Mouse (Mus musculus) CD4-positive helper T cell, adult 2 months (primary cell): ENCODE measurements around the gene Lrrfip2.

Experiments
- DNase-seq: peaks from one replicate; pipeline ENCODE4 v3.0.0-alpha.2; 2012; ENCODE audit warnings: low read depth, missing footprints, low spot score

The Lrrfip2 gene

GRCm38 (mm10) chr9:111220551-111221080 is 103.2 kb downstream of the Lrrfip2 start:
- no peak for DNase-seq

DNA sequence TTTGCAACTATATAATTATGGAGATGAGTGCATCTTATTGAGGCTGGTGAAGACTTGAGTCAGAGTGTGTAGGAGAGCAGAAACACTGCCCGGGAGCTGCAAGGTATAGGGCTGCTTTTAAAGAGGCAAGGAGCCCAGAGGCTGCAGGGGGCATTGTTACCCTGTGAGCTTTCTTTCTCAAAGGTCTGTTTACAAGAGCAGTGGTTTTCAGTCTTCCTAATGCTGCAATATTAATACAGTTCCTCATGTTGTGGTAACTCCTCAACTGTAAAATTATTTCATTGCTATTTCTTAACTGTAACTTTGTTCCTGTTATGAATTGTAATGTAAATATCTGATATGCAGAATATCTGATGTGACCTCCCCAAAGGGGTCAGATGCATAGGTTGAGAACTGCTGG is 104.2 kb downstream of the Lrrfip2 start:
- DNase-seq: no peak

- no peak for DNase-seq
Measured at GRCm38 (mm10) chr9:111223406-111223805, 106.0 kb downstream of the Lrrfip2 start.

DNA sequence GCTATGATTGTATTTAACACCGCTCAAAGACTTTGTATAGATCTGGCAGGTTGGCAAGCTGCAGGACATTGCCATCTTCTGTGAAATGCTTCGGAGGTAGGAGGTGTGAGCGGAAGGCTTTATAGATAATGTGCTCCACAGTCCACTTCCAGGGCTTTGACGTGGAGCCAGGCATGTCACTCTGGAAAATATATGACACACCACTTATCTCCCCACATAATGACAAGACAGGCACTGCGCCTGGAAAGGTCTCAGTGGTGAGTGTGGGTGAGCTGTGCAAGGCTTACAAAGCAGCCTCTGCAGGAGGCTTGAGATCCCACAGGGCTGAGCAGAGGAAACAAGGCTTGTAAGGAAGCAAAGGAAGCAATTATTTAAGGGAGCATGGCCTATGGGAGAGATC is 111.1 kb downstream of the Lrrfip2 start:
- no peak for DNase-seq

GRCm38 (mm10) chr9:111234701-111235100 is 117.3 kb downstream of the Lrrfip2 start:
- no peak for DNase-seq

GRCm38 (mm10) chr9:111237726-111238125 is 120.3 kb downstream of the Lrrfip2 start:
- DNase-seq: no peak

DNA sequence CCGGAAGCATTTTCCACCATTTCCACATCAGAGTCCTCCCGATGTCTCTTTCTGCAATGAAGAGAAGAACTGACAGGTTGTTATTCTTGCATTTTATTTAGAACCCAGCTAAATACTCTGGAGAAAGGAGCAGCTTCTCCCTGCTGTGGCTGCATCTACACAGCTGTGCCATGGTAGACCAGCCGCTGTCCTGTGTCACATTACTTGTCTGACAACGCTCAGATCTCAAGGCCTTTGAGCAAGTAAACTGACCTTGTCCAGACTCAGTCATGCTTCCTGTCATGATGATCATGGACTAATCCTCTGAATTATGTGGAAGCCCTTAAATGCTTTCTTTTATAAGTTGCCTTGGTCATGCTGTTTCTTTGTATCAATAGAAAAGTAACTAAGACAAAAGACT is 122.4 kb downstream of the Lrrfip2 start:
- no peak for DNase-seq

GRCm38 (mm10) chr9:111243384-111243783 is 126.0 kb downstream of the Lrrfip2 start:
- DNase-seq: no peak

DNA sequence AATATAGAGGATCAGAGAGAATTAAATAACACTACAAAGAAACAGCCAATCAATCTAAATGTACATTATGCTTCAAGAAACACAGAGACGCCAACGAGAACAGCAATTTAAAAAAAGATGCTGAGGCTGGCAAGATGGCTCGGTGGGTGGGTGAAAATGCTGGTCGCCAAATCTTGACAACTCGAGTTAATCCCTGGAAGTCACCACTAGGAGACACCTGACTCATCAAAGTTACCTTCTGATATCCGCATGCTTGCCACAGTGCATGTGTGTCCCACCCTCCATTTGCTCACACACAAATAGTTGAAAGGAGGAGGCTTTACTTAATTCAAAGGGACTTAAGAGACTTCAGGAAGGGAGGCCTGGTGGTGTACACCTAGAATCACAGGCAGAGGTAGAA is 128.2 kb downstream of the Lrrfip2 start:
- no peak for DNase-seq

- DNase-seq: peak; percentile 23
Measured at GRCm38 (mm10) chr9:111247682-111248246, 130.4 kb downstream of the Lrrfip2 start.

GRCm38 (mm10) chr9:111252161-111252869 is 134.9 kb downstream of the Lrrfip2 start:
- no peak for DNase-seq

DNA sequence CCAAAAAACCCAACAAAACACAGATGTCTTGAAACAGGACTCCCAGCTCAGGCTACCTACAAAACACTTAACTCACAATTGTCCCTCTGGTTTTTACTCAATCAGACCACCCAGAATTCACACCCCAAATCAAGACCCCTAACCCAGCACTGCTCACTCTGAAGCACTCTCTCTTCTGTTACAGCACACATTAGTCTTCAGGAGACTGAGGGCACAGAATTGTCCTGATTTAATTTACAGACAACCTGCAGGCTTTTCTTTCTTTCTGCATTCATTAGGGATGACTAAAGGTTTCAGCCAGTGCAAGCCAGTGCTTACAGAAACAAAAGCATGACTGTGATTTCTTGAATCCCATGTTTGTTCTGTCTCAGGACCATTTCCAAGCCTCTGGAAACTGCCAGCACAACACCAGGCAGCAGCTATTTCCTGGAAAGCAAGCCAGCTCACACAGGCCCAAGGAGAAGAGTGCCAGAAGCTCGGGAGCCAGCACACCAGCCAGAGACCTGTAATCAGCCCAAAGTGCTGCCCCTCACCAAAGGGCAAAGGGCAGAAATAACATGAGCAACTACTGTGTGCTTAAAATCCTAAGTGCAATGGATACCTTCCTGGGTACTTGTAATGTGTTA is 143.1 kb downstream of the Lrrfip2 start:
- no peak for DNase-seq

- DNase-seq: no peak
Measured at GRCm38 (mm10) chr9:111261356-111261755, 144.0 kb downstream of the Lrrfip2 start.

DNA sequence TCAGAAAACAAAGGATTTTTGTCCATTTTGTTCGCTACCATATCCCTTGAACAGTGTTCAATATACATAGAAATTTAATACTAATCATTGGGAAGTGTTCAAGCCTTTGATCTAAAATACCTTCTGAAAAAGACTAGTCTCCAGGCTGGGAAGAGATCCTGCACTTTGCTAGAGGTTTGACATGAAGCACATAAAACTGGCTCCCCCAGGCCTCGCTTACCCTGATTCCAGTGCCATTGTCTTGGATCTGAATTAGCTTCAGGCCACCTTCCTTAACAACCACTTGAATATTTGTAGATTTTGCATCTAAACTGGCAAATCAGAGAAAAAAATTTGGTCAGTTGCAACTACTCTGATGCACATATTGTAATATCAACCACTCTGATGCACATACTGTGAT is 150.6 kb downstream of the Lrrfip2 start:
- DNase-seq: no peak

DNA sequence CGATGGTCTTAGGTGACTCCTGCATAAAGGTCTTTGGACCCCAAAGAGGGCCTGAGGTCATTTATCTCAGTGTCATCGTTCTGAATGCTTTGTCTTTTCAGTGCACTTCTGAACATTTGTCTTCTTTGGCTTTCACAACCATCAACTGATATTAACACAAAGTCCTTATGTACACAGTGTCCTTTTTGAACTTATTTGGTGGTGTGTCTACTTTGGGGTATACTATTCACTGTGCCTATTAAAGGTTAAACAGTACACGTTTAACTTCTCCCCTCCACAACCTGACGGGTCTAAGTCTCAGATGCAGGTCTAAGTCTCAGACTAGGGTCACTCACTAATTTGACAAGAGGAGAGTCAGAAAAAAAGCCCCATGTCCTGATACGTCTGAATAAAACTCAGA is 153.2 kb downstream of the Lrrfip2 start:
- DNase-seq: no peak

DNA sequence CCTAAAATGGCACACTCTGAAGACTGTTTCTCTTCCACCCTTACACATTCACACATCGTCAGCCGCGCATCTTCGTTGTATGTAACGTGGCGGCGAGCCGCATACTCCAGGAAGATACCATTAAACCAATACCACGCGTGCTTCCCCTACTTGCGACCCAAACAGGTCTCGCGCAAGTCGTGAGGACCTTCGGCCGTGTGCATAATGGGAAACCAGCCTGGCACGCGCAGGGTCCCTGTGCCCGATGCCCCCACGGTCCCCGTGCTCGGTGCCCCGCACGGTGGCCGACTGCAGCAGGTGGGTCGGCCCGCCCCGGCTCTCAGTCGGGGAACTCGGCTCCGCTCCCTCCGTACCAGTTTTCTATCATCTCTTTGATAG is 153.7 kb downstream of the Lrrfip2 start:
- no peak for DNase-seq

DNA sequence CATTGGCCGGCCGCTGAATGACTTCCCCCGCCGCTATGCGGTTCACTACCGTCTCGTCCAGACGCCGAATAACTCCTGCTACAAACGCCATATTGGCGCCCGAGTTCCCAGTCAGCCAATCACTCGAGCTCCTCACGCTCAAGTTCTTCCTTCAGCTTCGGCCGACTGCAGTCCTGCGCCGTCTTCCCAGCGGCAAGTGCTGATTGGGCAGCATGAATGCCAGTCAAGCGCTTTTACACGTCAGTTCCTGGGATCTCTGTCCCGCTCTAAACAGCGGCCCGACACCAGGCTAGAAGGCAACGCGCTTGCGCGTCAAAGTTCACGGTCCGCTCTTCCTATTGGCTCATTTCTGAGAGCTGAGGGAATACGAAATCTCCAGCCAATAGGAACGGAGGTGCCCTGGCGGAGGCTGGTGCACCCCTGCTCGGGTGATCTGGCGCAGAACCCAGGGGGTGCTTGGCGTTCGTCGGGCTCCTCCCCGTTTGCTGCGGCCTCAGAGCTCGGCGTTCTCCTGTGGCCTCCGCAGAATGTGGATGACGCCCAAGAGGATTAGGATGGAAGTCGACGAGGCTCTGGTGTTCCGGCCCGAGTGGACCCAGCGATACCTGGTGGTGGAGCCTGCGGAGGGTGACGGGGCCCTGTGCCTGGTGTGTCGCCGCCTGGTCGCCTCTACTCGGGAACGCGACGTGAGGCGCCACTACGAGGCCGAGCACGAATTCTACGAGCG is 154.2 kb downstream of the Lrrfip2 start, which contains the start of the genes Mlh1 and Epm2aip1:
TSS of gene Mlh1 (minus strand) at position 358 of the 727 bp plus-strand sequence.
TSS of gene Epm2aip1 (plus strand) at position 496 of the 727 bp plus-strand sequence.
- peak; percentile 100 for DNase-seq

GRCm38 (mm10) chr9:111272356-111272755 is 155.0 kb downstream of the Lrrfip2 start:
- no peak for DNase-seq

- peak; percentile 56 for DNase-seq
Measured at GRCm38 (mm10) chr9:111272996-111273785, 155.8 kb downstream of the Lrrfip2 start.

DNA sequence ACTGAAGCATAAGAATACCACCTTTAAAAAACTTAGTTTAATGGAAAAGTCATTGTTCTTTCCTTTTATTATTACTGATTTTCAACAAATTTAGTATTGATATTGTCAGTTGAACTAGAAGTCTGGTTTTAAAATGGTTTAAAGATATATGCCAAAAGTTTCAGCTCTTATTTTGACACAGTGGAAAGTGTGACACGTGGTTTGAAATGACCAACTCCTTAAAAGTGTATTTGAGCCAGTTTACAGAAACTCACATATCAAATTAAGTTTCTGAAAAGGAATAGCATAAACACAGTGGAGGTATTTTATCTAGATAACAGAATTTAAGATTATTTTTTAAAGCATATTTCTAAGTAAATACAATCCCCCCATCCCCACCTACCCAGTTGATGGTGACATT is 156.6 kb downstream of the Lrrfip2 start:
- no peak for DNase-seq

DNA sequence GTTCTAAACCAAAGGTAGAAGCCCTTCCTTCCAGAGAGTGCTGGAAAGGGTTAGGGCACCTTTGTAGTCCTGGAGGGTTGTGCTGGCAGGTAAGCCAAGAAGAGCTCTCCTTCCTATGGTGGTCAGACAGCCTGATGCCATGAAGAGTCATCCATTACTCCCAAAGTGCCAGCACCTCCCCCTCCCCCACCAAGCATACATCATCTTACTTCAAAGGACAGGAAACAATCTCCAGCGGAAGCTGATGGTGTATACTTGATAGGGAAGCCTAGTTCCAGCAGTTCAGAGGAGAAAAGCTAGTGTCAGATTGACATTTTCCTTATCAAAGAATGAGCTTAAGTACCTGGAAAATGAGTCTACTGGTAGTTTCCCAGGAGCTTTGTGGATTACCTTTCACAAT is 157.8 kb downstream of the Lrrfip2 start:
- DNase-seq: peak; percentile 66
